17 mouse cellular contexts compared by ENCODE assay signal in genomic region chr19:59899965-59900364, GRCm38 (mm10).
"Had no signal": no experiment of that assay in that cellular context is flagged by ENCODE, and none has a peak within 500 bp of the region (broad histone marks: within the 10 kb centered on the region; RNA-seq: fewer than 3 reads in every experiment).

No protein-coding gene starts in this region.

- H3K27me3 ChIP-seq: limb, embryonic 15.5 days; megakaryocyte, embryonic 14.5 days; midbrain, embryonic 12.5 days; neural tube, embryonic 13.5 days had no signal

- H3K9me3 ChIP-seq: limb, embryonic 15.5 days; megakaryocyte, embryonic 14.5 days; midbrain, embryonic 12.5 days; neural tube, embryonic 13.5 days had no signal

- H3K4me2 ChIP-seq: limb, embryonic 15.5 days; lung, embryonic 14.5 days; midbrain, embryonic 12.5 days; neural tube, embryonic 13.5 days had no signal

- DNase-seq: kidney, adult 11 months; kidney, postnatal 10 days; kidney, postnatal 4 days; lung, embryonic 14.5 days; lung, postnatal 10 days; lung, postnatal 4 days; retina, postnatal 1 day; right cerebral cortex, postnatal 4 days; spleen, adult 18-20 months; thymus, adult 18-20 months; thymus, postnatal 14 days had no signal

- H3K36me3 ChIP-seq: midbrain, embryonic 12.5 days had no signal

- H3K27ac ChIP-seq: layer of hippocampus, adult 2 months; limb, embryonic 15.5 days; midbrain, embryonic 12.5 days; neural tube, embryonic 13.5 days had no signal

- H3K9ac ChIP-seq: limb, embryonic 15.5 days; lung, embryonic 14.5 days; midbrain, embryonic 12.5 days; neural tube, embryonic 13.5 days had no signal

- ATAC-seq: midbrain, embryonic 16.5 days had no signal

- H3K4me1 ChIP-seq: limb, embryonic 15.5 days; megakaryocyte, embryonic 14.5 days; midbrain, embryonic 12.5 days; neural tube, embryonic 13.5 days had no signal

- H3K4me3 ChIP-seq: layer of hippocampus, adult 2 months; limb, embryonic 15.5 days; megakaryocyte, embryonic 14.5 days; midbrain, embryonic 12.5 days; neural tube, embryonic 13.5 days had no signal
